Mouse (Mus musculus): ENCODE measurements around the gene Trappc12.

DNA sequence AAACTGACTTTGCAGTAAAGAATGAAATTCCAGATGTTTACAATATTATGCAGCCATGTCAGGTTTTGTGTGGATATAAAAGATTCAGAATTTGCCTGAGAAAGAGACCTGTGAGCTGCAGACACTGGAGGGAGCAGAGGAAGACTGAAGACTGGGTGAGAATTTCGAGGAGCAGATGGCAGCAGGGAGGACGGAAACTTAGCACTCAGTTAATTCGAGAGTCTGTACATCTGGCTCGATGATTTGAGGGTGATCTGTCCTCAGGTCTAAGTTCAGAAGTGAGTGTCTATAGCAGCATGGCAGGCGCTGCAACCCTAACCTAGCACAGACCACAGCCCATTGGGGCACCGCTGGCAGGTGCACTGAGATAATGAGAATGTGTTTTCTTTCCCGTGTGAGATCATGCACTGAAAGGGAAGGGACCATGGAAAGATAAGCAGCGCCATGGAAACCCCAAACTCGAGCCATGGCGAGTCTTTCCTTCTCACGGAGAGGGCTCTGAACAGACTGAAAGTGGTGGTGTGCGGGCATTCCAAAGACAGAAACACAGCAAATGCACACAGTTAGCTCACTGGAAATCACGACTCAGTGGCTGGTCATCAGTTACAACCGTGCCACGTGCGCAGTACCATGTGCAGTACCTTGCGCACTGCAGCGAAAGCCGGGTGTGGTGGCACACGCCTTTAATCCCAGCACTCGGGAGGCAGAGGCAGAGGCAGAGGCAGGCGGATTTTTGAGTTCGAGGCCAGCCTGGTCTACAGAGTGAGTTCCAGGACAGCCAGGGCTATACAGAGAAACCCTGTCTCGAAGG is 35.2 kb downstream of the Trappc12 start:
- TF ChIP-seq CTCF (IDR thresholded peaks at IDR 0.05) (no peak), EP300 (IDR thresholded peaks at IDR 0.05) (no peak)

Measured in lung, postnatal 0 days (tissue).